Mouse (Mus musculus) testis, adult 2 months (tissue): ENCODE measurements around the gene Imp3.

Experiments
- CTCF ChIP-seq: fragments of 200-500 bp; IDR thresholded peaks from 2 replicates; pipeline ENCODE4 v1.5.1; 2012; ENCODE audit warnings: low read depth, mild to moderate bottlenecking, inconsistent platforms, low read length, moderate library complexity; ENCODE audit not compliant: control insufficient read depth, insufficient read depth, insufficient replicate concordance
- POLR2A ChIP-seq: fragments of 200-500 bp; IDR thresholded peaks from 2 replicates; pipeline ENCODE4 v1.6.1; 2012; ENCODE audit warnings: low read depth, mild to moderate bottlenecking, inconsistent platforms, low read length, moderate library complexity; ENCODE audit not compliant: control insufficient read depth

- TF ChIP-seq POLR2A (no peak), CTCF (no peak)
Measured at GRCm38 (mm10) chr9:56911017-56911416, 26.3 kb upstream of the Imp3 start.
